Mouse (Mus musculus): ENCODE results near the gene Tmem14a.

DNA sequence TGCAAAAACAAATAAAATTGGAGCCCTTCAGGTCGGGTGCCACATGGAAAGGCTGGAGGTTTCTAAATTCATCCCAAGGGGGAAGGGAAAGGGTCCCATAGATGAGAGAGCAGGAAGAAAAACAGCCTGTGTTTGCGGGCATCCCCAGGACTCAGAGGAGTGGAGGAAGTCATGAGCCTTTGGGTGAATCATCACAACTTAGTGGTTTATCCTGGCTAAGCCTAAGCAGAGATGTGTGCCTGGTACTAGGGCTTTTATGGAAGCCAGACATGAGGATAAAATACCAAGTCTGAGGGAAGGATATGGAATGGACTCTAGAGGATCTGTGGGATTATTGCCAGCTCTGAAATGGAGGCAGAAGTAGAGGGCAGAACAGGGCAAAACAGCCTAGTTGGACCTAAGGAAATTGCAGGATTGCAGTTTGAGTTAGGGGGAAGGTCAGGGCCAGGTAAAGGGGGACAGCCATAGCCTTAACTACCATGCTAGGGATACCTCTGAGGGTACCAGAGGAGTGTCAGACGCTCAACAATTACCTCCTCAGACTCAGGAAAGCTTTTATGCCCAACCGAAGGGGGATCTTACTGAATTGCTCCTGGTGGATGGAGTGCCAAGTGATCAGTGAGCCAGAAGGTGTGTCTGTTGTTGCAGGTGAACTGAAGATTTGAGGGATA lies 26.1 kb downstream of the Tmem14a start:
- TF ChIP-seq POLR2A (IDR thresholded peaks at IDR 0.05; ENCODE audit: borderline replicate concordance, extremely low read depth, insufficient read depth, insufficient read length, poor library complexity, severe bottlenecking) = no peak
- no peak for TF ChIP-seq CTCF (IDR thresholded peaks at IDR 0.05; ENCODE audit: borderline replicate concordance, extremely low read depth, insufficient read depth, insufficient read length)

Data from brain, embryonic 14.5 days (tissue).